Mouse (Mus musculus) heart, adult 2 months (tissue): ENCODE measurements around the gene Adcy9. TPM values are rescaled to one million over a fixed set of nuclear protein-coding genes. Genes with fewer than 3 reads are reported as not detected.

Source experiments
- DNase-seq, 2 experiments: peaks; one replicate each; pipeline ENCODE4 v3.0.0; 2021
- H3K27ac ChIP-seq: fragments of 200-600 bp; 2 replicates; pipeline ENCODE4 v1.8.1; 2022
- H3K27me3 ChIP-seq: fragments of 200-500 bp; 2 replicates; pipeline ENCODE4 v1.6.1; 2012; ENCODE audit warnings: mild to moderate bottlenecking, low read length, inconsistent platforms, mixed read lengths; ENCODE audit not compliant: control insufficient read depth, insufficient read depth
- H3K36me3 ChIP-seq: fragments of 200-500 bp; 2 replicates; pipeline ENCODE4 v1.6.1; 2012; ENCODE audit warnings: low read length, inconsistent platforms; ENCODE audit not compliant: control insufficient read depth, insufficient read depth
- H3K4me1 ChIP-seq: fragments of 200-500 bp; 2 replicates; pipeline ENCODE4 v1.6.1; 2011; ENCODE audit warnings: low read length; ENCODE audit not compliant: control insufficient read depth, insufficient read depth
- H3K4me3 ChIP-seq: fragments of 200-600 bp; 2 replicates; pipeline ENCODE4 v1.8.1; 2022
- H3K79me2 ChIP-seq: fragments of 200-500 bp; replicated peaks from 2 replicates; pipeline ENCODE4 v1.6.1; 2012; ENCODE audit warnings: mild to moderate bottlenecking, inconsistent platforms, low read length, moderate library complexity, mixed read lengths; ENCODE audit not compliant: control insufficient read depth, insufficient read depth
- H3K9ac ChIP-seq: fragments of 200-500 bp; 2 replicates; pipeline ENCODE4 v1.6.1; 2012; ENCODE audit warnings: low read depth, mild to moderate bottlenecking, control low read depth, inconsistent platforms, low read length, mixed read lengths
- CTCF ChIP-seq: fragments of 200-600 bp; IDR thresholded peaks from 2 replicates; pipeline ENCODE4 v1.8.1; 2022; ENCODE audit warnings: antibody characterized with exemption, mild to moderate bottlenecking, moderate library complexity
- EP300 ChIP-seq: fragments of 200-500 bp; IDR thresholded peaks from 2 replicates; pipeline ENCODE4 v1.6.1; 2011; ENCODE audit warnings: low read depth, low read length, control low read depth; ENCODE audit not compliant: insufficient read depth
- POLR2A ChIP-seq: fragments of 200-500 bp; IDR thresholded peaks from 2 replicates; pipeline ENCODE4 v1.6.1; 2011; ENCODE audit warnings: mild to moderate bottlenecking, low read depth, low read length, control low read depth; ENCODE audit not compliant: insufficient read depth
- WGBS: fragments of 180-500 bp; shearing (Covaris S2); methylation state at CpG from one replicate; pipeline ENCODE4 v1.1.7; 2018; 5-methylcytosine and 5-hydroxymethylcytosine counted together
- intact Hi-C: fragments of 180-260 bp; cut with DNase I; formaldehyde crosslinking; loops from one replicate; pipeline ENCODE4 v1.15.1; 2025
- polyA plus RNA-seq: library from polyadenylated mRNA; depleted of rRNA; stranded (reverse); fragments of >200 nt; gene quantifications from 2 replicates; pipeline ENCODE4 v1.2.3, GENCODE M21; 2012
- total RNA-seq, 2 experiments: library from RNA; stranded (reverse); gene quantifications; 2 replicates each; pipeline ENCODE4 v1.2.3; 2021

Adcy9 gene
- total and polyA plus RNA-seq, 3 experiments: 11.1 to 26.3 (median 22.6) TPM

DNA sequence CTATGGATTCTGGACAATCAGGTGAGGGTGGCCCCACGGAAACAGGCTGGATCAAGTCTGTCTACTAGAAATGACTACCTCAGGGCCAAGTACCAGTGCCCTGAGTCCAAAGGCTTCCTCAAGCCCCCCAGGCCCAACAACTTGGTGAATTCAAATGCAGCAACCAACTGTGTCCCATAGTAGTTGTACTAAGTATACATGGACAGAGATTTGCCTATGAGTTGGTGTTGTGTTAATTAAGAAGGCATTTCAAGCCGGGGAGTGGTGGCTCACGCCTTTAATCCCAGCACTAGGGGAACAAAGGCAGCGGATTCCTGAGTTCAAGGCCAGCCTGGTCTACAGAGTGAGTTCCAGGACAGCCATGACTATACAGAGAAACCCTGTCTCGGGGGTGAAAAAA lies 143.7 kb downstream of the Adcy9 start:
- WGBS: 91% methylated on average over 5 of the region's 5 CpGs
- H3K4me1 ChIP-seq: peaks cover 8% of the 10 kb centered on the region
- H3K4me3 ChIP-seq: no peak overlapping the region
- no peak overlapping the region for H3K27ac ChIP-seq
- TF ChIP-seq POLR2A: no peak
- TF ChIP-seq EP300: no peak
- TF ChIP-seq CTCF: no peak
- intact Hi-C loops: no loop called here
- H3K36me3 ChIP-seq: no peaks in the 10 kb centered on the region
- no peaks in the 10 kb centered on the region for H3K27me3 ChIP-seq
- DNase-seq: no peak
- H3K9ac ChIP-seq: no peak overlapping the region
- H3K79me2 ChIP-seq: no peaks in the 10 kb centered on the region

DNA sequence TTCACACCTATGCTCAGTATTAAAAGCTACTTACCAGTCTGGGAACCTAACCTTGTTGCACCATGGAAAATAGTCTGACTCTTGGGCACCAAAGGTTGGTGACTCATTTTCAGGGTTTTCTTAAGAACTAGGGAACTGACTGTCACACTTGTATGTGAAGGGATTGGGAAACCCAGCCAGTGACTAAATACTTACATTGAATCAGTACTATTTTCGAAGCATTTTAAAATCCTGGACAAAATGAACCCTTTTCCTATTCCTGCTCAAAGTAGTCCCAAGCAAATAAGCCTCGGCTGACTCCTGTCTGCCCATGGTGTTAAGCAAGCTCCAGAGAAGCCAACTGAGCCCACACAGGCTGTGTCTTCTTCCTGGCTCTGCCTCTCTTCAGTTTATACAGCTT lies 144.1 kb downstream of the Adcy9 start:
- no peak for TF ChIP-seq CTCF
- no peak for TF ChIP-seq POLR2A
- no peak for TF ChIP-seq EP300
- no peak overlapping the region for H3K9ac ChIP-seq
- intact Hi-C loops: no loop called here
- H3K4me1 ChIP-seq: peaks cover 8% of the 10 kb centered on the region
- no peaks in the 10 kb centered on the region for H3K36me3 ChIP-seq
- 81% methylated on average over 2 of the region's 2 CpGs for WGBS
- no peak overlapping the region for H3K27ac ChIP-seq
- H3K4me3 ChIP-seq: no peak overlapping the region
- no peak for DNase-seq
- no peaks in the 10 kb centered on the region for H3K27me3 ChIP-seq
- no peaks in the 10 kb centered on the region for H3K79me2 ChIP-seq

DNA sequence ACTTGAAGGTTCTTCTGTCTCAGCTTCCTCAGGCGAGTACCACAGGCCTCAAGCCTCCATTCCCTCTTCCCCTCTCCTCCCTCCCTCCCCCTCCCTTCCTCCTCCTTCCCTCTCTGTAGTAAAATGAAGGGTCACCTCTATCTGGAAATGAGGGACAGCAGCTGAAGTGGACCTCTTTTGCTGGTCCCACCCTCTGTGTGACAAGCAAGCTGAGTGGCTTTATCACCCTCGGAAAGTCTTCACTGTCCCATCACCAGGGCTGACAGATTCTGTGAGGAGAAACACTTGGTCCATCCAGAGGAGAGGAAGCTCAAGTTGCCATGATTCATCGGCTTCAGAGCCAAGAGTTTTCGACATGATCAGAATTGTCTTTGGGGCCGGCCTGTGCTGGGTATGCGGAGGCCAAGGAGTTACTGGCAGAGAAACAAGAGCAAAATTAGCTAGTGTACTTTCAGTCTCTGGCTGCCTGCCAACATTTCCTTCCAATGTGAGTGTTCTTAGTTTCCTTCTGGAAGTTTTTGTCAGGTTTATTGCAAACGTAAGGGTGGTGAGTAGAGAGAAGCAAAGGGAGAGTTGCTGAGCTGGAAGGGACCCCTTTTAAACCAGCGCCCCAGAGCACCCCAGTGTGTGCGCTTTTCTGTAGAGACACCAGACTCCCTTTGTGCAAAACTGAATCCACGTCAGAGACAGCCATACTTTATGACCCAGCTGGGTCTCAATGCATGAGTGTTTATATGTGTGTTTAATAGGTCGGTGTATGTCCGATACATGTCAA lies 146.4 kb downstream of the Adcy9 start:
- peak overlapping the region; percentile 51 for H3K27ac ChIP-seq
- H3K27me3 ChIP-seq: no peaks in the 10 kb centered on the region
- no peak overlapping the region for H3K9ac ChIP-seq
- peak; percentile 61 to 83 for DNase-seq
- intact Hi-C loops: no loop called here
- H3K4me3 ChIP-seq: no peak overlapping the region
- WGBS: 33% methylated on average over 12 of the region's 12 CpGs
- H3K4me1 ChIP-seq: peaks cover 8% of the 10 kb centered on the region
- H3K79me2 ChIP-seq: no peaks in the 10 kb centered on the region
- H3K36me3 ChIP-seq: no peaks in the 10 kb centered on the region
- TF ChIP-seq POLR2A: no peak
- TF ChIP-seq EP300: no peak
- TF ChIP-seq CTCF: no peak

DNA sequence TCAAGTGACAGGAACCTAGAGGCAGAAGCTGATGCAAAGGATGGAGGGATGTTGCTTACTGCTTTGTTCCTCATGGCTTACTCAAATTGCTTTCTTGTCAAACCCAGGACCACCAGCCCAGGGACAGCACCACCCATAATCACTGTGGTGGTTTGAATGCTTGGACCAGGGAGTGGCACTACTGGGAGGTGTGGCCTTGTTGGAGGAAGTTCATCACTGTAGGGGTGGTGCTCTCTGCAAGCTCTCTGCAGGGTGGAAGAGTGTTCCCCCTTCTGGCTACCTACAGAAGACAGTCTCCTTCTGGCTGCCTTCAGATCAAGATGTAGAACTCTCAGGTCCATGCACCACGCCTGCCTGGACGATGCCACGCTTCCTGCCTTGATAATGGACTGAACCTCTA lies 148.0 kb downstream of the Adcy9 start:
- no peak overlapping the region for H3K4me3 ChIP-seq
- no peaks in the 10 kb centered on the region for H3K27me3 ChIP-seq
- peaks cover 11% of the 10 kb centered on the region for H3K4me1 ChIP-seq
- no peaks in the 10 kb centered on the region for H3K36me3 ChIP-seq
- TF ChIP-seq EP300 (no peak), POLR2A (no peak), CTCF (no peak)
- no peak overlapping the region for H3K9ac ChIP-seq
- no peaks in the 10 kb centered on the region for H3K79me2 ChIP-seq
- no peak for DNase-seq
- intact Hi-C loops: no loop called here
- 90% methylated on average over 3 of the region's 3 CpGs for WGBS
- no peak overlapping the region for H3K27ac ChIP-seq

DNA sequence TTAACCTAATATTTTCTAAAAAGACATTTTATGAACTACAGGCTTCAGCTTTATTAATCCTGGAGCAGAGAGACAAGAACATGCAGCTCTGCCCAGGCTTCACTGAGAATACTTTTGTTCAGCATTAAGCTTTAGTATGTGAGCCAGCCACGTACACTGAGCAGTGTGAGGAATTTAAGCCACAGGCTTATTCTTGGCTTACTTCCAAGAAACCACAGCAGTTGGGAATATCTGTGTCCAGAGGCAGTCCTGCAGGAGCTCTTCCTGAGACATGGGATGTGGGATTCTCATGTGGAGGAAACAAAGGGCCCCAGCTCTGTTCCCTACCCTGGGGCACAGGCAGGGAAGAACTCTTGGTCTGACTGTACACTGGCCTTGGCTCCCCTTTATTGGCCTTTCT lies 149.4 kb downstream of the Adcy9 start:
- WGBS: 10% methylated on average over 1 of the region's 1 CpGs
- no peaks in the 10 kb centered on the region for H3K79me2 ChIP-seq
- no peak overlapping the region for H3K9ac ChIP-seq
- DNase-seq: no peak
- no peaks in the 10 kb centered on the region for H3K36me3 ChIP-seq
- intact Hi-C loops: no loop called here
- H3K4me1 ChIP-seq: peaks cover 11% of the 10 kb centered on the region
- TF ChIP-seq CTCF: no peak
- TF ChIP-seq POLR2A: no peak
- no peak for TF ChIP-seq EP300
- no peak overlapping the region for H3K27ac ChIP-seq
- H3K27me3 ChIP-seq: no peaks in the 10 kb centered on the region
- H3K4me3 ChIP-seq: no peak overlapping the region

DNA sequence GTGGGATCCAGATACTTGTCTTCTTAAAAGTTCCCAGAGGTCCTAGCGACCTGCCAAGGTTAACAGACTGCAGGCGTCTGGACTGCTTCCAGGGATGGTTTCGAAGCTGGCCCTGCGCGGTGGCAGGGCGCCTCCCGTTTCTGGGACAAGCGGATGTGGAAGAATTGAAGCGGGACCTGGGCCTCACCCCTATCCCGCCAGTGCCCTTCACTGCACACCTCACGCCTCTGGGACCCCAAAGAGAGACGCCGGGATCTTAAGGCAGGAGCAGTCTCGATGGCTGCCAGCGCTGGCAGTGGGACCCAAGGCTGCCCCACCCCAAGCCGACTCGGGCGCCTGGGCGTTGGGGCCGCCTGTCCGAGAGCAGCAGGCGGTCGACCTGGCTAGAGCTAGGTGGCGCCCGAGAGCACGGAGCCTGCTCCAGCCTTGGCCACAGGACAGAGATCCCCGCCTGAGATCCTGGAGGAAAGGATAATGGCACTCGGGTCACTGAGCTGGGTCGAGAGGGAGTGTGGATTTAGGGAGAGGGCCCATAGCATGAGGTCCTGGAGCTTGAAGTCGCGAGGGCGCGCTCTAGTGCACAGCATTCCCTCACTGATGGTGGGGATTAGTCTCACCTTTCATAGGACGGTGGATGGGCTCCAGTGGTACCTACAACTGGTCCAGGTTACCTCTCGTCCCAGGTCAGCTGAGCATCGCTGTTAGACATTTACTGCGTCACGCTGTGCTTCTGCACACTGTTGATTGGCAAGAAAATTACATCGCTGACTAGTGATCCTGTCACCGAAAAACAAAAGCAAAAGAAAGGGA lies 152.2 kb downstream of the Adcy9 start:
- Histone ChIP-seq H3K27ac (peak overlapping the region; percentile 61), H3K27me3 (no peaks in the 10 kb centered on the region), H3K4me3 (peak overlapping the region; percentile 53), H3K9ac (peak overlapping the region; percentile 74), H3K79me2 (no peaks in the 10 kb centered on the region), H3K4me1 (peaks cover 3% of the 10 kb centered on the region), H3K36me3 (no peaks in the 10 kb centered on the region)
- DNase-seq: peak; percentile 88 to 91
- intact Hi-C loops: loop anchor here (5.0 kb wide), 2 partner anchors 56 to 191 kb away; partner anchors contain the start of genes Crebbp and Trap1
- TF ChIP-seq CTCF: peak; percentile 100
- TF ChIP-seq EP300: no peak
- no peak for TF ChIP-seq POLR2A
- 9% methylated on average over 40 of the region's 40 CpGs for WGBS
